Mouse (Mus musculus) spleen, adult 12 weeks (tissue): ENCODE measurements around the gene Lyst.
"Not testable (repeated sequence)": the region's sequence is repeated elsewhere in the genome, so short reads cannot be mapped to it uniquely, and the experiment has no call there.

Experiments used
- DNase-seq: peaks from one replicate; pipeline ENCODE4 v3.0.0; 2022; ENCODE audit warnings: low spot score

The Lyst gene

GRCm38 (mm10) chr13:13635224-13635623, 45.0 kb downstream of the Lyst start:
- DNase-seq: no peak

GRCm38 (mm10) chr13:13637577-13637976, 47.4 kb downstream of the Lyst start:
- no peak for DNase-seq

- DNase-seq: no peak
Measured at GRCm38 (mm10) chr13:13637981-13638380, 47.8 kb downstream of the Lyst start.

- no peak for DNase-seq
Measured at GRCm38 (mm10) chr13:13638725-13639124, 48.5 kb downstream of the Lyst start.

- no peak for DNase-seq
Measured at GRCm38 (mm10) chr13:13647296-13647695, 57.1 kb downstream of the Lyst start.

GRCm38 (mm10) chr13:13655453-13655852, 65.3 kb downstream of the Lyst start:
- DNase-seq: no peak

- not testable (repeated sequence) for DNase-seq
Measured at GRCm38 (mm10) chr13:13666103-13666502, 75.9 kb downstream of the Lyst start.

GRCm38 (mm10) chr13:13670669-13671068, 80.5 kb downstream of the Lyst start:
- no peak for DNase-seq

GRCm38 (mm10) chr13:13671585-13672328, 81.6 kb downstream of the Lyst start:
- no peak for DNase-seq

- DNase-seq: no peak
Measured at GRCm38 (mm10) chr13:13674669-13675343, 84.6 kb downstream of the Lyst start.

- no peak for DNase-seq
Measured at GRCm38 (mm10) chr13:13677871-13678270, 87.7 kb downstream of the Lyst start.

GRCm38 (mm10) chr13:13681642-13682041, 91.4 kb downstream of the Lyst start:
- DNase-seq: no peak

GRCm38 (mm10) chr13:13703476-13703875, 113.3 kb downstream of the Lyst start:
- no peak for DNase-seq

- not testable (repeated sequence) for DNase-seq
Measured at GRCm38 (mm10) chr13:13721435-13721834, 131.2 kb downstream of the Lyst start.

GRCm38 (mm10) chr13:13723293-13723692, 133.1 kb downstream of the Lyst start:
- DNase-seq: no peak

- DNase-seq: no peak
Measured at GRCm38 (mm10) chr13:13723786-13724185, 133.6 kb downstream of the Lyst start.

GRCm38 (mm10) chr13:13739232-13739631, 149.0 kb downstream of the Lyst start:
- no peak for DNase-seq

- no peak for DNase-seq
Measured at GRCm38 (mm10) chr13:13745911-13746310, 155.7 kb downstream of the Lyst start.

GRCm38 (mm10) chr13:13775778-13776494, 185.7 kb downstream of the Lyst start:
- DNase-seq: no peak

GRCm38 (mm10) chr13:13777052-13777451, 186.9 kb downstream of the Lyst start:
- no peak for DNase-seq

GRCm38 (mm10) chr13:13777696-13778095, 187.5 kb downstream of the Lyst start:
- no peak for DNase-seq

- no peak for DNase-seq
Measured at GRCm38 (mm10) chr13:13778837-13779458, 188.8 kb downstream of the Lyst start.
